Mouse (Mus musculus): Measurements from ENCODE around the gene Slc22a23.

GRCm38 (mm10) chr13:34311593-34311992, 33.4 kb downstream of the Slc22a23 start:
- TF ChIP-seq ZC3H11A (IDR thresholded peaks at IDR 0.05; ENCODE audit: borderline replicate concordance, low read depth, low read length): no peak
- no peak for TF ChIP-seq ZNF384 (IDR thresholded peaks at IDR 0.05; ENCODE audit: low read depth, low read length)
- TF ChIP-seq HCFC1 (IDR thresholded peaks at IDR 0.05; ENCODE audit: borderline replicate concordance, insufficient read depth, low read length): no peak
- TF ChIP-seq MAFK (IDR thresholded peaks at IDR 0.05; ENCODE audit: insufficient read depth, low read depth, low read length): no peak

All from ES-E14 (cell line).